Mouse (Mus musculus): ENCODE data around the gene Hist1h2bp. TPM values are rescaled to one million over a fixed set of nuclear protein-coding genes. Genes with fewer than 3 reads are reported as not detected.
"Not testable (repeated sequence)": the region's sequence is repeated elsewhere in the genome, so short reads cannot be mapped to it uniquely, and the experiment has no call there.

Gene Hist1h2bp
- polyA plus RNA-seq, 1 experiment from 2014 or later, result 1.9 TPM

- Histone ChIP-seq H3K27me3 (no peaks in the 10 kb centered on the region), H3K9ac (replicated peaks) (no peak overlapping the region), H3K9me3 (no peaks in the 10 kb centered on the region), H3K4me1 (peaks cover 13% of the 10 kb centered on the region; the same call in 1 of the 2 replicates), H3K27ac (replicated peaks) (no peak overlapping the region), H3K4me3 (no peak overlapping the region), H3K36me3 (no peaks in the 10 kb centered on the region), H3K4me2 (replicated peaks) (peak overlapping the region; percentile 33; the same call in 1 of the 2 replicates)
- no peak for ATAC-seq (ENCODE audit: low FRiP score, low read depth)
- 73% methylated on average over 1 of the region's 1 CpGs for WGBS
These were observed 31.6 kb upstream of the Hist1h2bp start for GRCm38 (mm10) chr13:21755707-21756106.

GRCm38 (mm10) chr13:21778814-21779766 lies 8.2 kb upstream of the Hist1h2bp start:
- Histone ChIP-seq H3K9me3 (no peaks in the 10 kb centered on the region), H3K27me3 (no peaks in the 10 kb centered on the region), H3K27ac (replicated peaks) (peak overlapping the region; percentile 95), H3K36me3 (no peaks in the 10 kb centered on the region), H3K4me2 (replicated peaks) (peak overlapping the region; percentile 90), H3K4me3 (peak overlapping the region; percentile 57), H3K4me1 (peaks cover 27% of the 10 kb centered on the region), H3K9ac (replicated peaks) (peak overlapping the region; percentile 83)
- ATAC-seq (ENCODE audit: low FRiP score, low read depth), result peak; percentile 84
- WGBS, result 6% methylated on average over 32 of the region's 33 CpGs

GRCm38 (mm10) chr13:21779767-21780731 lies 7.2 kb upstream of the Hist1h2bp start, which contains the start of gene Hist1h1b:
Gene Hist1h1b (minus strand): TSS chr13:21780625.
- Histone ChIP-seq H3K4me3 (peak within 1 kb of the TSS; percentile 57), H3K9me3 (no peaks in the 10 kb centered on the region), H3K27ac (replicated peaks) (peak within 1 kb of the TSS; percentile 95), H3K27me3 (no peaks in the 10 kb centered on the region), H3K9ac (replicated peaks) (peak within 1 kb of the TSS; percentile 83), H3K4me1 (peaks cover 31% of the 10 kb centered on the region), H3K4me2 (replicated peaks) (peak within 1 kb of the TSS; percentile 90), H3K36me3 (no peaks in the 10 kb centered on the region)
- peak; percentile 45; the same call in 1 of the 2 replicates for ATAC-seq (ENCODE audit: low FRiP score, low read depth)
- WGBS, result under 1% methylated on average over 44 of the region's 44 CpGs

- WGBS, result 42% methylated on average over 6 of the region's 6 CpGs
- Histone ChIP-seq H3K36me3 (no peaks in the 10 kb centered on the region), H3K27ac (replicated peaks) (peak overlapping the region; percentile 95), H3K4me2 (replicated peaks) (peak overlapping the region; percentile 90), H3K27me3 (no peaks in the 10 kb centered on the region), H3K9ac (replicated peaks) (no peak overlapping the region), H3K4me3 (peak overlapping the region; percentile 57; the same call in 1 of the 2 replicates), H3K9me3 (no peaks in the 10 kb centered on the region), H3K4me1 (peaks cover 36% of the 10 kb centered on the region)
- ATAC-seq (ENCODE audit: low FRiP score, low read depth), result no peak
These were observed 6.2 kb upstream of the Hist1h2bp start for GRCm38 (mm10) chr13:21781021-21781555.

GRCm38 (mm10) chr13:21781639-21782038 lies 5.6 kb upstream of the Hist1h2bp start:
- H3K27ac ChIP-seq (replicated peaks), result peak overlapping the region; percentile 35; the same call in 1 of the 2 replicates
- ATAC-seq (ENCODE audit: low FRiP score, low read depth), result no peak
- no peaks in the 10 kb centered on the region for H3K36me3 ChIP-seq
- 97% methylated on average over 1 of the region's 1 CpGs for WGBS
- no peaks in the 10 kb centered on the region for H3K27me3 ChIP-seq
- H3K4me2 ChIP-seq (replicated peaks), result no peak overlapping the region
- no peak overlapping the region for H3K4me3 ChIP-seq
- no peaks in the 10 kb centered on the region for H3K9me3 ChIP-seq
- no peak overlapping the region for H3K9ac ChIP-seq (replicated peaks)
- H3K4me1 ChIP-seq, result peaks cover 38% of the 10 kb centered on the region

- Histone ChIP-seq H3K4me3 (peak overlapping the region; percentile 47), H3K27ac (replicated peaks) (peak overlapping the region; percentile 88), H3K9ac (replicated peaks) (peak overlapping the region; percentile 66), H3K4me2 (replicated peaks) (peak overlapping the region; percentile 68), H3K4me1 (peaks cover 38% of the 10 kb centered on the region)
- WGBS, result 1% methylated on average over 14 of the region's 35 CpGs
- not testable (repeated sequence) for H3K27me3 ChIP-seq; H3K9me3 ChIP-seq; H3K36me3 ChIP-seq; ATAC-seq (ENCODE audit: low FRiP score, low read depth)
These were observed 4.7 kb upstream of the Hist1h2bp start for GRCm38 (mm10) chr13:21782361-21783254.

GRCm38 (mm10) chr13:21783255-21783617 lies 4.0 kb upstream of the Hist1h2bp start, which contains the start of gene Hist1h3i:
Gene Hist1h3i (minus strand): TSS chr13:21783370.
- peaks cover 42% of the 10 kb centered on the region for H3K4me1 ChIP-seq
- ATAC-seq (ENCODE audit: low FRiP score, low read depth), result peak; percentile 65
- no peaks in the 10 kb centered on the region for H3K27me3 ChIP-seq
- H3K27ac ChIP-seq (replicated peaks), result peak within 1 kb of the TSS; percentile 88
- H3K9ac ChIP-seq (replicated peaks), result peak within 1 kb of the TSS; percentile 66
- H3K4me3 ChIP-seq, result peak within 1 kb of the TSS; percentile 47
- no peaks in the 10 kb centered on the region for H3K36me3 ChIP-seq
- no peaks in the 10 kb centered on the region for H3K9me3 ChIP-seq
- WGBS, result under 1% methylated on average over 13 of the region's 20 CpGs
- peak within 1 kb of the TSS; percentile 68 for H3K4me2 ChIP-seq (replicated peaks)

- peak overlapping the region; percentile 46 for H3K9ac ChIP-seq (replicated peaks)
These were observed 3.5 kb upstream of the Hist1h2bp start for GRCm38 (mm10) chr13:21783734-21784161.

GRCm38 (mm10) chr13:21784311-21784710 lies 3.0 kb upstream of the Hist1h2bp start:
- H3K4me1 ChIP-seq, result peaks cover 47% of the 10 kb centered on the region
- H3K36me3 ChIP-seq, result no peaks in the 10 kb centered on the region
- H3K4me3 ChIP-seq, result 0 out of 2 replicates have a peak overlapping the region, but pooled peaks have one; percentile 47
- H3K9ac ChIP-seq (replicated peaks), result peak overlapping the region; percentile 46
- no peak for ATAC-seq (ENCODE audit: low FRiP score, low read depth)
- no peaks in the 10 kb centered on the region for H3K27me3 ChIP-seq
- no peaks in the 10 kb centered on the region for H3K9me3 ChIP-seq
- H3K4me2 ChIP-seq (replicated peaks), result peak overlapping the region; percentile 68
- WGBS, result 20% methylated on average over 6 of the region's 6 CpGs
- H3K27ac ChIP-seq (replicated peaks), result peak overlapping the region; percentile 83

More at GRCm38 (mm10) chr13:21783734-21784161, 3.5 kb upstream of the Hist1h2bp start:
- H3K27me3 ChIP-seq, result no peaks in the 10 kb centered on the region
- no peak for ATAC-seq (ENCODE audit: low FRiP score, low read depth)
- H3K4me1 ChIP-seq, result peaks cover 47% of the 10 kb centered on the region
- peak overlapping the region; percentile 47 for H3K4me3 ChIP-seq
- WGBS, result 3% methylated on average over 9 of the region's 9 CpGs
- H3K27ac ChIP-seq (replicated peaks), result peak overlapping the region; percentile 83
- H3K4me2 ChIP-seq (replicated peaks), result peak overlapping the region; percentile 68
- no peaks in the 10 kb centered on the region for H3K36me3 ChIP-seq
- no peaks in the 10 kb centered on the region for H3K9me3 ChIP-seq

- Histone ChIP-seq H3K4me3 (peak overlapping the region; percentile 38), H3K4me1 (peaks cover 39% of the 10 kb centered on the region), H3K9ac (replicated peaks) (peak overlapping the region; percentile 49), H3K27me3 (no peaks in the 10 kb centered on the region), H3K9me3 (no peaks in the 10 kb centered on the region), H3K36me3 (no peaks in the 10 kb centered on the region), H3K4me2 (replicated peaks) (peak overlapping the region; percentile 50), H3K27ac (replicated peaks) (peak overlapping the region; percentile 85)
- 3% methylated on average over 8 of the region's 8 CpGs for WGBS
- no peak for ATAC-seq (ENCODE audit: low FRiP score, low read depth)
These were observed 917 bp upstream of the Hist1h2bp start for GRCm38 (mm10) chr13:21786189-21786898.

All from midbrain, embryonic 12.5 days (tissue).